Mouse (Mus musculus): ENCODE measurements around the gene Grb14. TPM values are rescaled to one million over a fixed set of nuclear protein-coding genes. Genes with fewer than 3 reads are reported as not detected.

Grb14 gene
- polyA plus RNA-seq, 1 experiment from 2014 or later, result 27.9 TPM

Other genes starting within 250 kb of the Grb14 start
- gene Cobll1, start 214.4 kb upstream of the Grb14 start, polyA plus RNA-seq (2015; fragmentation: Nextera tagmentation; extraction: Ambion mirVana), result 2.8 and 3.7 TPM in 2 replicates